Mouse (Mus musculus) intestine, postnatal 0 days (tissue): ENCODE results near the gene Prune1. TPM values are rescaled to one million over a fixed set of nuclear protein-coding genes. Genes with fewer than 3 reads are reported as not detected.

Source experiments
- ATAC-seq: fragments of 200-750 bp; cut with Nextera tagmentation; 2 replicates; pipeline ENCODE4 v1.8.0; 2017; ENCODE audit warnings: mild to moderate bottlenecking, moderate TSS enrichment, moderate library complexity
- H3K27ac ChIP-seq: fragments of 300-500 bp; sonication (generic); 2 replicates; pipeline ENCODE4 v1.5.1; 2014; ENCODE audit warnings: mild to moderate bottlenecking, low read depth, low read length, moderate library complexity
- H3K27me3 ChIP-seq: fragments of 300-500 bp; sonication (generic); replicated peaks from 2 replicates; pipeline ENCODE4 v1.6.1; 2014; ENCODE audit warnings: low read length, mixed read lengths; ENCODE audit not compliant: control insufficient read depth, insufficient read depth
- H3K36me3 ChIP-seq: fragments of 300-500 bp; sonication (generic); 2 replicates; pipeline ENCODE4 v1.6.1; 2014; ENCODE audit warnings: mild to moderate bottlenecking, moderate library complexity; ENCODE audit not compliant: control insufficient read depth, insufficient read depth
- H3K4me1 ChIP-seq: fragments of 300-500 bp; sonication (generic); replicated peaks from 2 replicates; pipeline ENCODE4 v1.6.1; 2014; ENCODE audit warnings: antibody characterized with exemption, low read length, mixed read lengths; ENCODE audit not compliant: control insufficient read depth, insufficient read depth
- H3K4me2 ChIP-seq: fragments of 300-500 bp; sonication (generic); replicated peaks from 2 replicates; pipeline ENCODE4 v1.6.1; 2014; ENCODE audit warnings: low read depth, mild to moderate bottlenecking, moderate library complexity
- H3K4me3 ChIP-seq: fragments of 300-500 bp; sonication (generic); 2 replicates; pipeline ENCODE4 v1.5.1; 2014; ENCODE audit warnings: low read depth, low read length
- H3K9ac ChIP-seq: fragments of 300-500 bp; sonication (generic); 2 replicates; pipeline ENCODE4 v1.6.1; 2014; ENCODE audit warnings: mild to moderate bottlenecking, low read depth, low read length
- H3K9me3 ChIP-seq: fragments of 300-500 bp; sonication (generic); 2 replicates; pipeline ENCODE4 v1.6.1; 2016; ENCODE audit warnings: mixed run types; ENCODE audit not compliant: control insufficient read depth
- CTCF ChIP-seq: sonication (generic); IDR thresholded peaks from 2 replicates; pipeline ENCODE4 v1.5.1; 2016; ENCODE audit warnings: low read depth, mild to moderate bottlenecking, control low read depth, antibody characterized with exemption, moderate library complexity
- WGBS: fragments of 180-500 bp; shearing (Covaris S2); extraction: QIAGEN DNeasy Blood & Tissue Kit; methylation state at CpG from one replicate; pipeline ENCODE4 v1.1.7; 2014; 5-methylcytosine and 5-hydroxymethylcytosine counted together
- polyA plus RNA-seq: library from polyadenylated mRNA; unstranded; fragments of >200 nt; fragmentation: Nextera tagmentation; extraction: Ambion mirVana; gene quantifications from 2 replicates; pipeline ENCODE4 v1.2.1, GENCODE M21; 2015

Gene Prune1
- polyA plus RNA-seq, 1 experiment from 2014 or later: 9.2 TPM

DNA sequence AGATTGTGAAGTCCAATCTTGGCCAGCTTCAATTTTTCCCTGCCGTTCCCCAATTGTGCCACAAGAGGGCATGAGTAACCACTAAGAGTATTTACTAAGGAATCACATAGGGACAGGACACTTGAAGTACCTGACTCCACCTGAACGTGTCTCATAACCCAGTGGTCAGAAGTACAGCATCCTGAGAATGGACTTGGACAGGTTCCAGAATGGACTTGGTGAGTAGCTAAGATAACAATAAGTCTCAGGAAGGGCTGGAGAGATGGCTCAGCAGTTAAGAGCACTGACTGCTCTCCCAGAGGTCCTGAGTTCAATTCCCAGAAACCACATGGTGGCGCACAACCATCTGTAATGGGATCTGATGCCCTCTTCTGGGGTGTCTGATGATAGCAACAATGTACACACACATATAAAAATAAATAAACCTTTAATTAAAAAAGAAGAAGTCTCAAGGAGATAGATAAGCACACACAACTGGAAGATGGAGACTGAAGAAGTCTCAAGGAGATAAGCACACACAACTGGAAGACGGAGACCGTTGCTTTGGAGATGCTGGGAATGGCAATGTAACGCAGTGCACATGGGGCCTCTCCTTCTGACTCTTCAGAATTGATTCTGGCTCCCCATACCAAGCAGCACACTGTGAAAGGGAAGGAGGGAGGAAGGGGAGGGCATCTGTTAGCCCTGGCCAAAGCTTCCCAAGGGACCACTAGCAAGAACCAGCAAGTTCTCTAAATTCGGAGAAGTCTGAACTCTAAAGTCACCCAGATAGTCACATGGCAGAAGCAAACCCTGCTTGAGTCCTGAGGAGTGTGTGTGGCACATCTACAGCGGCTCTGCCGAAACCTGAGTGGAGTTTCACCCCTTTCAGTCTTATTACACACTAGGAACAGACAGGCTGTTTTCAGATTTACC, 29.3 kb upstream of the Prune1 start:
- Histone ChIP-seq H3K4me3 (no peak overlapping the region), H3K4me2 (no peak overlapping the region), H3K4me1 (no peaks in the 10 kb centered on the region; the same call in 1 of the 2 replicates), H3K9ac (no peak overlapping the region), H3K9me3 (no peaks in the 10 kb centered on the region), H3K27ac (no peak overlapping the region), H3K36me3 (no peaks in the 10 kb centered on the region), H3K27me3 (no peaks in the 10 kb centered on the region)
- ATAC-seq: peak; percentile 32; the same call in 1 of the 2 replicates
- TF ChIP-seq CTCF: peak; percentile 85
- 68% methylated on average over 9 of the region's 9 CpGs for WGBS

DNA sequence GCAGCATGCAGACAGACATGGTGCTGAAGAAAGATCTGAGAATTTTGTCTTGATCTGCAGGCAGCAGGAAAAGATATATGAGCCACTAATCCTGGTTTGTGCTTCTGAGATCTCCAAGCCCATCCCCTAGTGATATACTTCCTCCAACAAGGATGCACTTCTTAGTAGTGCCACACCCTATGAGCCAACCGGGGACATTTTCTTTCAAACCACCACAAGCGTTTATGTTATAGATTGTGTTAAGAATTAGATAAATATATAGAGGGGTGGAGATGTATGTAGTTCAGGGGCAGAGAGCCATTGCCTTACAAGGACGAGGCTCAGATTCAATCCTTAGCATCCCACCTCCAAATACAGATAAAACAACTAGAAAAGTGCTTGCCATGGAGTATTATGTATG, 28.6 kb upstream of the Prune1 start:
- no peak overlapping the region for H3K4me3 ChIP-seq
- no peaks in the 10 kb centered on the region for H3K4me1 ChIP-seq
- H3K9me3 ChIP-seq: no peaks in the 10 kb centered on the region
- H3K9ac ChIP-seq: no peak overlapping the region
- H3K36me3 ChIP-seq: no peaks in the 10 kb centered on the region
- H3K27ac ChIP-seq: no peak overlapping the region
- no peaks in the 10 kb centered on the region for H3K27me3 ChIP-seq
- no peak overlapping the region for H3K4me2 ChIP-seq
- ATAC-seq: no peak
- TF ChIP-seq CTCF: no peak
- WGBS: 45% methylated on average over 3 of the region's 3 CpGs

DNA sequence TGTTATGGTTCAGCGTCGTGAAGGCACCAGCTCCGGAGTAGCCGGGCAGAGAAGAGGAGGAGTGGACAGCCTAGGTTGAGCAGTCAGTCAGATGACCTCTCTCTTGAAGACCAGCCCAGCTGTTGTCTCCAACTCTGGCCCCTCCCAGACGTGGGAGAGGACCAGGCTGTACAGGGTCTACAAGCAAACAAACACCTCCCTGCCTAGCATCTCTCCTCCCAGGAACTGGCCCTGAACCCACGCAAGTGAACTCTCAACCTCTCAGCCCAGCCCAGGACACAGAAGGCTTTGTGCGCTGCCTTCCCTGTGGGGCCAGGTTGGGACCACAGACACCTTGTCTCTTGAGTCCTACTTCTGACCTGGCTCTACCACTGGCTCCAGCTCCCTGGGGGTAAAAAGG, 25.2 kb upstream of the Prune1 start, which contains the start of gene Anxa9:
Anxa9 (minus strand) TSS at position 77 of the 400 bp plus-strand sequence.
- Histone ChIP-seq H3K27ac (no peak within 1 kb of the TSS), H3K36me3 (no peaks in the 10 kb centered on the region), H3K27me3 (no peaks in the 10 kb centered on the region), H3K9ac (no peak within 1 kb of the TSS), H3K4me2 (no peak within 1 kb of the TSS), H3K9me3 (no peaks in the 10 kb centered on the region), H3K4me3 (no peak within 1 kb of the TSS), H3K4me1 (no peaks in the 10 kb centered on the region)
- 51% methylated on average over 7 of the region's 7 CpGs for WGBS
- no peak for TF ChIP-seq CTCF
- no peak for ATAC-seq

DNA sequence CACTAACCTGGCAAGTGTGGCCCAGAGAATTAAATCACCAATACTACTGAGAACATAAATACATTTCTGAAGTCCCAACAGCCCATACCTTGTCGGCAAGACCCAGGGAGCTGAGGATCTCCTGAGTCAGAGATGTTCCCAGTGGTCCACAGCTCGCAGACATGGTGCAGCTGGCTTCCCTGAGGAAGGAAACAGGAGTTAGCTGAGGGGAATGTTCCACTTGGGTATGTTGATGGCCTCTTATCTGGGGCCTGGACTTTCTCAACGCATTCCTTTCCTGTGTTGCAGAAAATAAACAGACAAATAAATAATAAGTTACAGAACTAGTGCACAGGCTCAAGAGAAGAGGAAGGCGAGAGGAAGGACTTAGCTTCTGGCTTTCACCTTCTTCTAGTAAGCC, 24.4 kb upstream of the Prune1 start:
- no peak for TF ChIP-seq CTCF
- Histone ChIP-seq H3K4me3 (no peak overlapping the region), H3K9ac (no peak overlapping the region), H3K9me3 (no peaks in the 10 kb centered on the region), H3K27ac (no peak overlapping the region), H3K36me3 (no peaks in the 10 kb centered on the region), H3K4me2 (no peak overlapping the region), H3K27me3 (no peaks in the 10 kb centered on the region), H3K4me1 (no peaks in the 10 kb centered on the region)
- ATAC-seq: no peak
- 67% methylated on average over 4 of the region's 4 CpGs for WGBS

DNA sequence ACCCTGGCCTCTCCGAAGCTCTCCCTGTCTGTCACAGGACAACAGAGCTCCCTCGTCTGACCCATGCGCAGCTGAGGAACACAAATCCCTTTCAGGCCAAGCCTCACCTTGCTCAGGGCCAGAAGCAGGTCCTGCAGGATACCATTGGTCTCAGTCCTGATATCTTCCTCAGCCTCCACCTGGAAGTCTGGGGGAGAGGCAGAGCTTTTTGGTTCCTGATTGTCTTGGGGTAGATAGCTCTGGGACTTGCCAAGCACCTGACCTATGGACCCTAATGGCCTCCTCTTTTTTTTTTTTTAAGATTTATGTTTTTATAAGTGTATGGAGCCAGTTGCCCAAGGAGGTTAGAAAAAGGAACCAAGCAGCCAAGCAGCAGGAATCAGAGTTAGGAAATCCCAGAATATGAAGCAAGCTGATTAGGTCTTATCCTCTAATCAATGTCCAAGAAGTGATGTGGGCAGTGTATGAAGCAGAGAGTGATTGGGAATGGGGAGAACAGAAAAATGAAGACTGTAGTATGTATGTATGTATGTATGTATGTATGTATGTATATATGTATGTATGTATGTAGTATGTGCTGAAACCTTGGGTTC, 19.4 kb upstream of the Prune1 start:
- Histone ChIP-seq H3K27me3 (no peaks in the 10 kb centered on the region), H3K9me3 (no peaks in the 10 kb centered on the region), H3K4me1 (no peaks in the 10 kb centered on the region), H3K4me3 (no peak overlapping the region), H3K27ac (no peak overlapping the region), H3K9ac (no peak overlapping the region), H3K4me2 (peak overlapping the region; percentile 21; the same call in 1 of the 2 replicates), H3K36me3 (no peaks in the 10 kb centered on the region; the same call in 1 of the 2 replicates)
- TF ChIP-seq CTCF: no peak
- 50% methylated on average over 3 of the region's 3 CpGs for WGBS
- peak; percentile 36; the same call in 1 of the 2 replicates for ATAC-seq

DNA sequence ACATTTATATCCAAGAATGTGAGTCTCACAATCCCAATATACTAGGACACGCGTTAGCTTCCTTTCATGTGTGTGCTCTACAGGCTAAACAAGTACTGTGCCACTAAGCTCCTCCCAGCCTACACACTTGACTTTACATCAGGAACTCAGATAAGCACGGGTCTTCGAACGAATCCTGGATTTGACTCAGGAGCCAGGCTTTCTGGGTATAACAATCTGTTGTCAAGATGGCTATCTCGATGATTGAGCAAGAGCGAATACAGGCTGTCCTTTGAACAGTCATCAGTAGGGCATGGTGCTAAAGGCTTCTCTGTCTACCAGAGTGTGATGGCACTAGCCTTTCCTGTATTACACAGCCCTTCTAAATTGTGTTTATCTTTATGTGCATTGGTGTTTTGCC, 16.1 kb upstream of the Prune1 start:
- WGBS: 39% methylated on average over 7 of the region's 7 CpGs
- peak overlapping the region; percentile 46 for H3K27ac ChIP-seq
- ATAC-seq: peak; percentile 73

More for the DNA sequence above, 16.1 kb upstream of the Prune1 start:
- Histone ChIP-seq H3K9me3 (no peaks in the 10 kb centered on the region), H3K27me3 (no peaks in the 10 kb centered on the region), H3K4me1 (no peaks in the 10 kb centered on the region), H3K36me3 (peaks cover 15% of the 10 kb centered on the region), H3K9ac (no peak overlapping the region), H3K4me2 (no peak overlapping the region), H3K4me3 (no peak overlapping the region)
- TF ChIP-seq CTCF: no peak
